Mouse (Mus musculus): ENCODE measurements around the gene Amz2.

DNA sequence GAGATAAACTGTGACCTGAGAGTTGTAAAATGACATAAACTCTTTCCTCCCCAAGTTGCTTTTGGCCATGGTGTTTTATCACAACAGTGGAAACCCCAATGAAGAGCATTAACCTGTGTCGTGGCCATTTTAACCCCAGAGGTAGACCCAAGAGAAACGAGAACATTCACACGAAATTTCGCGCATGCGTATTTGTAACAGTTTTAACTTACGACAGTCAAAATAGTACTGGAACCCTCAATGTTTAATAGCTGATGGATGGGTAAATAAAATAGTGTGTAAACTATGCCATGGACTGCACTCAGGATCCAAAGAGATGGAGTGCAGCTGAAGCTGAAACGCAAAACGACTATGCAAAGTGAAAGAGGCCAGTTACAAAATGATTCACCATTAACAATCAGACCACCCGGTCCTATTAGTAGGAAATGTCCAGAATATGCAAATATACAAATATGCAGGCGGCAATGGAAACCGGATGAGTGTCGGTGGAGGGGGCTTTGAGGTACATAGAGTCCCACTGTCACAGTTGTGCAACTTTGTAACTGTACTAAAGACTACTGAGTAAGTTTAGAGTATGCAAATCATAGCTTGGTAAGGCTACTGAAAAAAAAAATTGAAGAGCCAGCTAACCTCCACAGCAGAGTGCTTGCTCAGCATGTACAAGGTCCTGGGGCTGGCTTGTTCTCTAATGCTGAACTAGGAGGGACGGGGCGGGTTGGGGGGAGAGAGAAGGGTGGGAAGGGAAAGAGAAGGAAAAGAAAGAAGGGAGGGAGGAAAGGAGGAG lies 15.4 kb upstream of the Amz2 start:
- no peak for TF ChIP-seq GATA1 (IDR thresholded peaks at IDR 0.05; ENCODE audit: borderline replicate concordance, low read length)
- no peak for TF ChIP-seq FLI1 (IDR thresholded peaks at IDR 0.05; ENCODE audit: low read length)
